Mouse (Mus musculus) myocyte (in vitro differentiated cells): ENCODE results near the gene Pmpcb.

Source experiments
- CEBPB ChIP-seq: IDR thresholded peaks from 2 replicates; pipeline ENCODE4 v1.6.1; 2011; ENCODE audit warnings: mild to moderate bottlenecking, moderate library complexity; ENCODE audit not compliant: poor library complexity, insufficient read depth, severe bottlenecking
- E2F4 ChIP-seq: IDR thresholded peaks from one replicate; pipeline ENCODE4 v1.6.1; 2011; ENCODE audit warnings: mild to moderate bottlenecking, control low read depth, moderate library complexity; ENCODE audit not compliant: insufficient read depth
- MAX ChIP-seq: IDR thresholded peaks from one replicate; pipeline ENCODE4 v1.6.1; 2011; ENCODE audit warnings: low read depth, mild to moderate bottlenecking, control low read depth
- MYOD1 ChIP-seq, 3 experiments: IDR thresholded peaks; one replicate each; pipeline ENCODE4 v1.6.1; 2011; ENCODE audit warnings: control low read depth in 2 of 3, low read depth in 2 of 3, mild to moderate bottlenecking in 2 of 3, moderate library complexity in 1 of 3; ENCODE audit not compliant: insufficient read length in 2 of 3, control insufficient read depth in 1 of 3
- MYOG ChIP-seq, 3 experiments: IDR thresholded peaks; one replicate each; pipeline ENCODE4 v1.6.1; 2011; ENCODE audit warnings: control low read depth in 2 of 3, low read depth in 2 of 3, mild to moderate bottlenecking in 2 of 3; ENCODE audit not compliant: insufficient read length in 2 of 3, control insufficient read depth in 1 of 3, insufficient read depth in 1 of 3
- POLR2A ChIP-seq: IDR thresholded peaks from one replicate; pipeline ENCODE4 v1.6.1; 2011; ENCODE audit warnings: low read depth, mild to moderate bottlenecking, control low read depth, moderate library complexity; ENCODE audit not compliant: insufficient read length
- POLR2AphosphoS2 ChIP-seq: IDR thresholded peaks from one replicate; pipeline ENCODE4 v1.6.1; 2011; ENCODE audit warnings: low read depth, control low read depth; ENCODE audit not compliant: insufficient read length
- REST ChIP-seq: IDR thresholded peaks from one replicate; pipeline ENCODE4 v1.6.1; 2011; ENCODE audit warnings: mild to moderate bottlenecking, control low read depth, moderate library complexity; ENCODE audit not compliant: insufficient read depth, insufficient read length
- TCF12 ChIP-seq: IDR thresholded peaks from one replicate; pipeline ENCODE4 v1.6.1; 2011; ENCODE audit warnings: mild to moderate bottlenecking, control low read depth; ENCODE audit not compliant: poor library complexity, insufficient read depth, severe bottlenecking
- TCF3 ChIP-seq: IDR thresholded peaks from one replicate; pipeline ENCODE4 v1.6.1; 2011; ENCODE audit warnings: low read depth, control low read depth; ENCODE audit not compliant: insufficient read length
- USF1 ChIP-seq: IDR thresholded peaks from one replicate; pipeline ENCODE4 v1.6.1; 2011; ENCODE audit warnings: low read depth, mild to moderate bottlenecking, control low read depth, moderate library complexity

GRCm38 (mm10) chr5:21703708-21704107 lies 33.2 kb upstream of the Pmpcb start:
- no peak for TF ChIP-seq POLR2A
- no peak for TF ChIP-seq MYOD1 (IDR thresholded peaks at IDR 0.05; ENCODE audit: control insufficient read depth in 1 of 3, insufficient read length in 2 of 3, low read depth in 2 of 3)
- TF ChIP-seq POLR2AphosphoS2: no peak
- TF ChIP-seq MAX: no peak
- no peak for TF ChIP-seq USF1
- no peak for TF ChIP-seq E2F4
- TF ChIP-seq REST: no peak
- no peak for TF ChIP-seq MYOG (IDR thresholded peaks at IDR 0.05; ENCODE audit: control insufficient read depth in 1 of 3, insufficient read depth in 1 of 3, insufficient read length in 2 of 3, low read depth in 2 of 3)
- TF ChIP-seq TCF3: no peak
- TF ChIP-seq CEBPB: no peak
- TF ChIP-seq TCF12: no peak
